Mouse (Mus musculus): ENCODE measurements at regions not wholly inside any gene's neighbourhood (a gene's known extent, or its start where the extent isn't known, plus 50 kb on each side); places are given as distances from the start of the nearest gene placed in this dataset.

- TF ChIP-seq CTCF (conservative IDR thresholded peaks at IDR 0.05; ENCODE audit: low read length) = no peak
- TF ChIP-seq POU5F1 (IDR thresholded peaks at IDR 0.05; ENCODE audit: borderline replicate concordance, low read length) = no peak
- TF ChIP-seq NANOG (IDR thresholded peaks at IDR 0.05; ENCODE audit: borderline replicate concordance, low read length) = no peak
Measured at GRCm38 (mm10) chr10:24481926-24482612, 113.2 kb upstream of the Ccn2 start.

Data from E14TG2a.4 (cell line).